Mouse (Mus musculus) intestine, embryonic 14.5 days (tissue): Measurements from ENCODE around the gene Bahcc1. TPM values are rescaled to one million over a fixed set of nuclear protein-coding genes. Genes with fewer than 3 reads are reported as not detected.

Experiments used
- ATAC-seq: fragments of 200-750 bp; cut with Nextera tagmentation; replicated peaks from 2 replicates; pipeline ENCODE4 v1.8.0; 2017; ENCODE audit warnings: low read depth, moderate number of reproducible peaks, moderate TSS enrichment, moderate library complexity; ENCODE audit not compliant: low FRiP score, low TSS enrichment
- DNase-seq: peaks from one replicate; pipeline ENCODE4 v3.0.0-alpha.2; 2018; ENCODE audit warnings: low spot score
- H3K27ac ChIP-seq: fragments of 300-500 bp; sonication (generic); 2 replicates; pipeline ENCODE4 v1.5.1; 2014; ENCODE audit warnings: low read depth, mild to moderate bottlenecking, control low read depth
- H3K27me3 ChIP-seq: fragments of 300-500 bp; sonication (generic); replicated peaks from 2 replicates; pipeline ENCODE4 v1.6.1; 2014; ENCODE audit warnings: low read length, control low read depth; ENCODE audit not compliant: control insufficient read depth, insufficient read depth
- H3K36me3 ChIP-seq: fragments of 300-500 bp; sonication (generic); 2 replicates; pipeline ENCODE4 v1.6.1; 2014; ENCODE audit warnings: low read length, control low read depth; ENCODE audit not compliant: control insufficient read depth, insufficient read depth
- H3K4me1 ChIP-seq: fragments of 300-500 bp; sonication (generic); replicated peaks from 2 replicates; pipeline ENCODE4 v1.6.1; 2014; ENCODE audit warnings: low read length, control low read depth, mixed read lengths; ENCODE audit not compliant: control insufficient read depth, insufficient read depth
- H3K4me2 ChIP-seq: fragments of 300-500 bp; sonication (generic); 2 replicates; pipeline ENCODE4 v1.6.1; 2014; ENCODE audit warnings: low read length
- H3K4me3 ChIP-seq: fragments of 300-500 bp; sonication (generic); 2 replicates; pipeline ENCODE4 v1.5.1; 2014; ENCODE audit warnings: low read depth, low read length, control low read depth, mixed read lengths
- H3K9ac ChIP-seq: fragments of 300-500 bp; sonication (generic); 2 replicates; pipeline ENCODE4 v1.6.1; 2014; ENCODE audit warnings: mild to moderate bottlenecking, low read length
- H3K9me3 ChIP-seq: fragments of 300-500 bp; sonication (generic); 2 replicates; pipeline ENCODE4 v1.6.1; 2016; ENCODE audit warnings: low read length, control low read depth; ENCODE audit not compliant: control insufficient read depth
- WGBS: fragments of 180-500 bp; shearing (Covaris S2); extraction: QIAGEN DNeasy Blood & Tissue Kit; methylation state at CpG from one replicate; pipeline ENCODE4 v1.1.7; 2014; 5-methylcytosine and 5-hydroxymethylcytosine counted together
- microRNA-seq: library from miRNA; unstranded; fragments of <30 nt; microRNA quantifications from one replicate; pipeline ENCODE4, GENCODE M21; 2016
- polyA plus RNA-seq: library from polyadenylated mRNA; unstranded; fragments of >200 nt; fragmentation: Nextera tagmentation; extraction: Ambion mirVana; gene quantifications from 2 replicates; pipeline ENCODE4 v1.2.1, GENCODE M21; 2014

The Bahcc1 gene
- polyA plus RNA-seq, 1 experiment from 2014 or later, result 12.7 TPM

GRCm38 (mm10) chr11:120320156-120320555 lies 87.4 kb downstream of the Bahcc1 start:
- no peak overlapping the region for H3K27ac ChIP-seq
- WGBS, result 97% methylated on average over 10 of the region's 10 CpGs
- H3K36me3 ChIP-seq, result no peaks in the 10 kb centered on the region
- ATAC-seq, result no peak
- H3K9ac ChIP-seq, result no peak overlapping the region
- peaks cover 14% of the 10 kb centered on the region for H3K4me1 ChIP-seq
- H3K4me3 ChIP-seq, result no peak overlapping the region
- H3K4me2 ChIP-seq, result no peak overlapping the region
- H3K27me3 ChIP-seq, result no peaks in the 10 kb centered on the region
- peak; percentile 33 for DNase-seq
- H3K9me3 ChIP-seq, result no peaks in the 10 kb centered on the region

- Histone ChIP-seq H3K4me1 (no peaks in the 10 kb centered on the region), H3K9me3 (no peaks in the 10 kb centered on the region; the same call in 1 of the 2 replicates), H3K4me3 (no peak overlapping the region), H3K27ac (no peak overlapping the region), H3K9ac (no peak overlapping the region), H3K4me2 (no peak overlapping the region), H3K27me3 (no peaks in the 10 kb centered on the region), H3K36me3 (no peaks in the 10 kb centered on the region)
- ATAC-seq (no peak), DNase-seq (no peak)
- 82% methylated on average over 6 of the region's 6 CpGs for WGBS
Measured at GRCm38 (mm10) chr11:120335431-120336021, 102.8 kb downstream of the Bahcc1 start.

- ATAC-seq (no peak), DNase-seq (peak; percentile 35)
- Histone ChIP-seq H3K4me3 (no peak overlapping the region), H3K4me2 (no peak overlapping the region), H3K36me3 (no peaks in the 10 kb centered on the region), H3K27ac (no peak overlapping the region), H3K4me1 (no peaks in the 10 kb centered on the region), H3K9ac (no peak overlapping the region), H3K9me3 (no peaks in the 10 kb centered on the region; the same call in 1 of the 2 replicates), H3K27me3 (no peaks in the 10 kb centered on the region)
- 52% methylated on average over 2 of the region's 2 CpGs for WGBS
Measured at GRCm38 (mm10) chr11:120337447-120337846, 104.7 kb downstream of the Bahcc1 start.

- H3K4me3 ChIP-seq, result no peak overlapping the region
- no peak overlapping the region for H3K4me2 ChIP-seq
- DNase-seq, result peak; percentile 41
- H3K4me1 ChIP-seq, result no peaks in the 10 kb centered on the region
- H3K9me3 ChIP-seq, result no peaks in the 10 kb centered on the region; the same call in 1 of the 2 replicates
- no peaks in the 10 kb centered on the region for H3K36me3 ChIP-seq
- WGBS, result 72% methylated on average over 3 of the region's 3 CpGs
- H3K27ac ChIP-seq, result no peak overlapping the region
- no peak overlapping the region for H3K9ac ChIP-seq
- no peaks in the 10 kb centered on the region for H3K27me3 ChIP-seq
- no peak for ATAC-seq
Measured at GRCm38 (mm10) chr11:120338786-120339185, 106.0 kb downstream of the Bahcc1 start.

- peak overlapping the region; percentile 83 for H3K27ac ChIP-seq
- no peak overlapping the region for H3K4me2 ChIP-seq
- peak; percentile 61 for DNase-seq
- H3K9me3 ChIP-seq, result no peaks in the 10 kb centered on the region; the same call in 1 of the 2 replicates
- H3K4me3 ChIP-seq, result no peak overlapping the region
- H3K36me3 ChIP-seq, result peaks cover 4% of the 10 kb centered on the region
- ATAC-seq, result peak; percentile 65
- 72% methylated on average over 10 of the region's 10 CpGs for WGBS
- H3K27me3 ChIP-seq, result no peaks in the 10 kb centered on the region
- H3K4me1 ChIP-seq, result no peaks in the 10 kb centered on the region
- no peak overlapping the region for H3K9ac ChIP-seq
Measured at GRCm38 (mm10) chr11:120339978-120340513, 107.3 kb downstream of the Bahcc1 start.

- Histone ChIP-seq H3K9ac (no peak overlapping the region), H3K4me2 (no peak overlapping the region), H3K4me1 (no peaks in the 10 kb centered on the region), H3K36me3 (peaks cover 13% of the 10 kb centered on the region), H3K4me3 (no peak overlapping the region), H3K27ac (no peak overlapping the region), H3K9me3 (no peaks in the 10 kb centered on the region; the same call in 1 of the 2 replicates), H3K27me3 (no peaks in the 10 kb centered on the region)
- peak; percentile 51 for DNase-seq
- WGBS, result 94% methylated on average over 4 of the region's 4 CpGs
- no peak for ATAC-seq
Measured at GRCm38 (mm10) chr11:120341661-120342060, 108.9 kb downstream of the Bahcc1 start.

Small RNA genes within 50 kb of the gene (microRNA-seq; reads per million reads assigned to microRNA genes)
- gene Gm47297, result not detected

Other genes starting within 250 kb of the Bahcc1 start
- gene Aatk, start 185.8 kb upstream of the Bahcc1 start, polyA plus RNA-seq, result 4.2 and 4.5 TPM in 2 replicates
- gene Cep131, start 146.1 kb upstream of the Bahcc1 start, polyA plus RNA-seq, result 21.8 and 23.6 TPM in 2 replicates
- 13.3 and 16.5 TPM in 2 replicates for gene Tepsin, start 134.2 kb upstream of the Bahcc1 start, polyA plus RNA-seq
- gene Ndufaf8, start 134.0 kb upstream of the Bahcc1 start, polyA plus RNA-seq, result 98.4 and 106 TPM in 2 replicates
- 77.1 and 78.0 TPM in 2 replicates for gene Slc38a10, start 81.6 kb upstream of the Bahcc1 start, polyA plus RNA-seq
- 2,797 and 3,021 TPM in 2 replicates for gene Actg1, start 115.6 kb downstream of the Bahcc1 start, polyA plus RNA-seq
- 0.12 and 0.65 TPM in 2 replicates for gene Fscn2, start 128.6 kb downstream of the Bahcc1 start, polyA plus RNA-seq
- gene Faap100, start 145.8 kb downstream of the Bahcc1 start, polyA plus RNA-seq, result 32.6 and 37.0 TPM in 2 replicates
- gene Nploc4, start 204.8 kb downstream of the Bahcc1 start, polyA plus RNA-seq, result 34.5 and 37.4 TPM in 2 replicates
- gene Tspan10, start 209.7 kb downstream of the Bahcc1 start, polyA plus RNA-seq, result not detected in 2 replicates
- not detected in 2 replicates for gene Pde6g, start 220.6 kb downstream of the Bahcc1 start, polyA plus RNA-seq
- 16.5 and 17.5 TPM in 2 replicates for gene Oxld1, start 225.1 kb downstream of the Bahcc1 start, polyA plus RNA-seq
- 30.5 and 31.2 TPM in 2 replicates for gene Ccdc137, start 225.2 kb downstream of the Bahcc1 start, polyA plus RNA-seq
- 46.0 and 46.8 TPM in 2 replicates for gene Arl16, start 234.7 kb downstream of the Bahcc1 start, polyA plus RNA-seq